Mouse (Mus musculus) lung, postnatal 0 days (tissue): ENCODE measurements at regions not wholly inside any gene's neighbourhood (a gene's known extent, or its start where the extent isn't known, plus 50 kb on each side); places are given as distances from the start of the nearest gene placed in this dataset.

Source experiments
- CTCF ChIP-seq: IDR thresholded peaks from 2 replicates; pipeline ENCODE4 v1.5.1; 2016; ENCODE audit warnings: antibody characterized with exemption, mild to moderate bottlenecking
- EP300 ChIP-seq: IDR thresholded peaks from 2 replicates; pipeline ENCODE4 v1.6.1; 2016; ENCODE audit warnings: antibody characterized with exemption, mild to moderate bottlenecking, control low read depth

GRCm38 (mm10) chr4:54811163-54811562 lies 133.7 kb upstream of the Zfp462 start:
- no peak for TF ChIP-seq CTCF
- no peak for TF ChIP-seq EP300
